Mouse (Mus musculus): ENCODE measurements around the gene Arhgap42. TPM values are rescaled to one million over a fixed set of nuclear protein-coding genes. Genes with fewer than 3 reads are reported as not detected.
A peak's percentile ranks its signal among the peaks of the same experiment; 100 is the strongest.

Arhgap42 gene
- total RNA-seq, 1 experiment from 2014 or later, result 0.27 TPM

DNA sequence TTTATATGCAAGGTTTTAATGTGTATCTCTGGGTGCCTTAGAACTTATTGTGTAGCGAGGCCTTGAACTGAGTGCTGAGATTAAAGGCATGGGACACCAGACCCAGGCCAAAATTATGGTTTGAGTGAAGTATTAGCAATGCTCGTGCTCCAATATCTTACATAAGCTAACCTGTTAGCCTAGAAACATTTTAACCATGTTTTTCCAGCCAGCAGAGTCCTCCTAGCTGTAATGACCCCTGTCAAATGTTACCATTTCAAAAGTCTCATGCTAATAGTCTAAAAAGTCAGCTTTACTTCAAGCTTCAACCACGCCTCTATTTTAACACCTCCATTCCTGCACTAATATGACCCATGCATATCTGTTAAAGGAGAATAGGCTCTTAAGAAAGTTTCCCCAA lies 84.3 kb downstream of the Arhgap42 start:
- ATAC-seq (replicated peaks; ENCODE audit: low read depth, poor library complexity, severe bottlenecking), result no peak

DNA sequence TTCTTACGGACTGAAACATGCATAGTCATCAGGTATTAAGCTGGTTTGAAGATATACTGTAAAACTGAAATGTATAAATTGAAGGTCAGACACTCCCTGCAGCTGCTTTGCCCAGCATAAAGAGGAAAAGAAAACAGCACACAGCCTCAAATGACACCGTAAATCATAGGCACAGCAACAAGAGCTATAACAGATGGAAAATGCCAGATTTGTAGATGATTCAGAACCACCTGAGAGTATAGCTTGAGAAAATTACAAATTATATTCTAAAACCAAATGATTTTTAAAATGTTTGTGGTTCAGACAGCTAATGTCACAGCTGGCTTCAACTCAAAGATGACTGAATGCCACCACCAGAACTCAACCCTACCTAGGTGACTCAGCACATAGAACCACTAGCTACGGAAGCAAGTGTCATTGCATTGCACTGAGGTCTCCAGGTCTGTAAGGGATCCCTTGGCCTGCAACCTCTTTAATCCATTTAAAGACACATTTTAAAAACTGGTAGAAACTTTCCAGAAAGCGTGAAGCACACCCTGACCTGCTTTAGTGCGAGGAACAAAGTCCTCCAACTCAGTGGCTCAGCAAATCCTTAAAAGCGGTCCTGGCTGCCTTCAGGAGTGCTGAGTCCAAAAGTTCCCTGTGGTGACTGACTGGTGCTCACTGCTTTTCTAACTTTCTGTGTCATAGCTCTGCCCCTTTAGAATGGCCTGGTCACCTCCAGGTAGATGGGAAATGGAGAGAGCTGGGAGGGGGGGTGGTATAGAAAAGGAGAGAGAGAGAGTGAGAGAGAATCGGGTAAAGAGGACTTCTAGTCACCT lies 94.4 kb downstream of the Arhgap42 start:
- peak; percentile 52; the same call in 1 of the 2 replicates for ATAC-seq (replicated peaks; ENCODE audit: low read depth, poor library complexity, severe bottlenecking)

DNA sequence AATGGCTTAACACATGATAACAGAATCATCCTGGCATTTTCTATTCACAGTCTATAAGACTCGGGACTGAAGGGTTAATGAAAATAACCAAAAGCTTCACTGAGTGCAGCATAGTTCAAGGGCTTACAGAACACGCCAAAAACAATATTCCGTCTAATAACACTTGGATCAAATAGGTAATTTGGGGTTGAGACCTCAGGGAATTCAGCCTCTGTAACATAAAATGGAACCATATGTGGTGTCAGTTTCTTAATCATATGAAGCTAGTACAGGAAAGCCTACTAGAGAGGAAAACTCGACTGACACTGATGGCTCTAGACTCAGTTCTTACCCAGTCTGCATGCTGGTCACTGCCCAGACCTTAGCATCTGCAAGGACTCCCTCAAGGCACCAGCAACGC lies 95.8 kb downstream of the Arhgap42 start:
- ATAC-seq (replicated peaks; ENCODE audit: low read depth, poor library complexity, severe bottlenecking), result no peak

DNA sequence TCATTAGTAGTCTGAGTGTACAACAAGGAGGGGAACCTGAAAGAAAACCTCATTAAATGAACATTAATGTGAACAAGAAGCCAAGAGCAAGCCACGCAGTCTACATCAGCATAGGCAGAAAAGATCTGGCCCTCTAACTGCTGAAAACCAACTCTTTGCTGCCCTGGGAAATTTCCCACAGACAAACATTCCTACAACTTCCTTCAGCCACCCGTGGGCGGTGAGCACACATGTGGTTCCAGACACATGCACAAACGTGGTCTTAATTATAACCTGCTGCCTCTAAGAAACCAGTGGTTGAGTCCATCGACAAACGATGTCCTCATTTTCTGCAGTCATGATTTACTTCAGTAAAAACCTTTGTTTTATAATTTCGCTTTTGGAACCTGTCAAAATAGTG lies 96.3 kb downstream of the Arhgap42 start:
- no peak for ATAC-seq (replicated peaks; ENCODE audit: low read depth, poor library complexity, severe bottlenecking)

DNA sequence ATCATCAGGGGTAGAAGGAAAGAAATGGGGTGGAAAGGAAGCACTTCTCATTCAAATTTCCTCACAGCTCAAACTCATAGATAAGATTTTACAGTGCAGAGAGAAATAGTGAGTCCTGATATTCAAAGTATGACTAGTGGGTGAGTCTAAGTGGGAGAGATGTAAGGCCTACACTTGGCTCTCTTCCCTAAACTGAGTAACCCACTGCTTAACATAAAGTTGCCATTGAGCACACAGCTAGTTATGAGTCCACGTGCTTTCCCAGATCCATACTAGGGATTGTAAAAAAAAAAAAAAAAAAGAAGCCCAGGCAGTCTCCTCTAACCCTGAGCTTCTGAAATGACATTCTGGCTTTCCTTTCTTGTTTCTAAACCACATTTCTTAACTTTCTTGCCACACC lies 96.8 kb downstream of the Arhgap42 start:
- no peak for ATAC-seq (replicated peaks; ENCODE audit: low read depth, poor library complexity, severe bottlenecking)

DNA sequence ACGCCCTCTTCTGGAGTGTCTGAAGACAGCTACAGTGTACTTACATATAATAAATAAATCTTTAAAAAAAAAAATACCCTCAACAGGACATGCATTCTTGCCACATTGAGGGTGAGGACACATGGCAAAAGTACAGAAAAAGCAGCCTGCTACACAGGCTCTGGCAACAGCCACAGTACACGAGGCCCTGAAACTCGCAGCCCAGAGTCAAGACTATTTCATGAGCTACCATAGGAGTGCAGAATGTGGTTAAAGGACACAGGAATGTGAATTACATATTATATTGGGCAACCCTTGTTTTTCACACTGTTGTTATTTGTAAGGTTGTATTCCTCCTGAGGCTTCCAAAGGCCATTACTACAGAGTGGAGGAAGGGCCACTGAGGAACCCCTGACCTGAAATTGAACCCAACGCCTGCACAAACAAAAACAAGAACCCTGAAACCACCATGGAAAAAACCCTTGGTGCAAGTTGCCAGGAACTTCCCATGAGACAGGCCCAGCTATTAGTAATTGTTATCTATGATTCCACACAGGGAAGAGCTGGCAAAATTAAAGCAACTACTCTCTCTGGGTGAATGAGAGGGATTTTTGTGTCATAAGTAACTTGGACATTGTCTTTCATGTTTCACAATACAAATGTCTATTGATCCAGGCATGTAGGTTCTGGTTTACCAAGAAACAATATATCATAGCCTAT lies 109.8 kb downstream of the Arhgap42 start:
- ATAC-seq (replicated peaks; ENCODE audit: low read depth, poor library complexity, severe bottlenecking), result no peak

DNA sequence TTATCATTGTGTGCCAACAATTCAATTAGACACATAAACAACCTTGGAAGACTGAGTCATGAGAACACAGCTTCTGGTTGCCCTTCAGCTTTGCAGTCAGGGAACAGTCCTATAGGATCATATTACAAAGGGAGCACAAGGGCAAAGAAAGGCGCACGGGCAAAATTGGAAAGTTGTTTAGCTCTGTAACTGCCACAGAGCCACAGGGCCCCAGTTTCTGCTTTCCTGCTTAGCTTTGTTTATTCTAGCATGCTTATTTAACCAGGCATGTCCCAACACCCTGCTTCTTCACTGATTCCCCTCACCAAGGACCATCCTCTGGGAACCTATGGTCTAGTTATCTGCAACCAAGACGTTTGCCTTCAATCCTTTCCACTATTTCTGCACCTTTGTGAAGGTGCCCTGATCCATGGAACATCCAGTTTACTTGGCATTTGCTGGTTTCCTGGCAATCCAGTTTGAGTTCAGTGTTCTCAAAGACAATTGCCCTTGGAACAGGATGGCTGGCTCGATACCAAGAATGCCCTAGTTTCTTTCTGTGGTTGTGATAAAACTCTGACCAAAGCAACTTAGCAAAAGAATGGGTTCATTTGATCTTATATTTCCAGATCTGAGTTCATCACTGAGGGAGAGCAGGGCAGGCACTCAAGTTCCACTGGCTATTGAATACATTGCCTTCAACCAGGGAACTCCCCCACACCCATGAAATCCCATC lies 111.7 kb downstream of the Arhgap42 start:
- ATAC-seq (replicated peaks; ENCODE audit: low read depth, poor library complexity, severe bottlenecking), result no peak

DNA sequence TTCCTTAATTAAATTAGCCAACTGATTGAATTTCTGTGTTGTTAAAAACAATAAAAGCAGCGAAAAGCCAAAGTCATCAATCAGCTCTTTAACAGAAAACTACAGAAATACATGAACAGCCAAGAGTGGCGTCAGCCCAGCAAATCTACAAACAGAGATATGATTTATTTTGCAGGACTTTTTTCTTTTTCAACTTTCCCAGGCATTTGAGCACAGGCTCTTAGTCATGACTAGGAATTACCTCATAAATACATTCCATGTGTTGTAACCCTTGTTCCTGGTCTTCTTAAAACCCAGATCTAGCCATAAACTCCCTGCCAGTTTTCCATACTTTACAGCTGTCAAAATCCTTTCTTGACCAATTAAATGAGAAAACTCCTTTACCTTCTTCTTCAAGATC lies 114.7 kb downstream of the Arhgap42 start:
- ATAC-seq (replicated peaks; ENCODE audit: low read depth, poor library complexity, severe bottlenecking), result no peak

DNA sequence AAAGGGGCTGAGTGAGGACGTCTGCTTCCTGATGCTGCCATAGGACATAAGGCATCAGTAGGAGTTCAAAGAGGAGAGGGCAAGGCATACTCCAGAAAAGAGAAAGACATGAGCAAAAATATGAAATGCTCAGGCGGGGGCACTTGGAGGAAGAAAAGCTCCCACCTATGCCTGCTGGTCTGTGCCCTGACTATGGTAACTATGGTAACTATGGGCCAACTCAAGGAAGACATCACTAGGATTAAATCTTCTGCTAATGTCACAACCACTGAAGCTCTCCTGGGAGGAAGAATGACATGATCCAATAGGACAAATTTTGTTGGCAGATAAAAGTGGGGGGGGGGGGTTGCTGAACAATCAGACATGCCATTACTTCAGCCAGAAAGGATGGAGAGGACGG lies 124.6 kb downstream of the Arhgap42 start:
- no peak for ATAC-seq (replicated peaks; ENCODE audit: low read depth, poor library complexity, severe bottlenecking)

DNA sequence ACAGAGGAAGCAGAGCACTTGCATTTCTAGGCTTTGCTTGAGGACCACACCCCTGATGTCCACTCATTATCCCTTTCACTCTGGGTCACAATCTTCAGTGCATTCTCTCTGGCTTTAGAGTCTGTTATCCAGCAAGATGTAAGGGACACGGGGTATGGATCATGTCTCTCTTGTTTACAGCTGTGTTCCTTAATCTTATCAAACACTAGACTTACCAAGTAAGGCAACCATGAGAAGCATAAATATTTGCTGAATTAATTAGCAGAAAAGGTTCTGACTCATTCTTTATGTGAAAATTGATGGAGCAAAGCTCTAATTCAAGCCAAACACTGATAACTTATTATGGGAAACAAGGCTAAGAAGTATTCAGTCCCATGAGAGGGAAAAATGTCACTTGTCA lies 125.1 kb downstream of the Arhgap42 start:
- no peak for ATAC-seq (replicated peaks; ENCODE audit: low read depth, poor library complexity, severe bottlenecking)

DNA sequence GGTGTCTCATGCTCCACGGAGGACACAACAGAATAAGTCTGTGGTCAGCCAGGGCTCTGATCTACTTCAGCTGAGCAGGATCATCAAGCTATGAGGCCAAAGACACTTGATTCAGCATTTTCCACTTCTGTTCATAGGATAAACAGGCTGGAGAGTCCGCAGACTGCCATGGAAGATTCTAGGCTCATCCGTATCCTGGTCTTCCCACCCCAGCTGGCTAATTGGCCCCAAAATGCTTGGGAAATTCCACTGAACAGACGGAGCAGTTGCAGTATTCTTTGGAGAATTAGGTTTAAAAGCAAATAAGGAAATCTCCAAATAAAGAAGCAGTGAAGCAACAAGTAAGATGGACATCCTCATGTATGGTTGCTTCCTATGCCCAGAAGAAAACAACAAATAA lies 126.0 kb downstream of the Arhgap42 start:
- ATAC-seq (replicated peaks; ENCODE audit: low read depth, poor library complexity, severe bottlenecking), result no peak

DNA sequence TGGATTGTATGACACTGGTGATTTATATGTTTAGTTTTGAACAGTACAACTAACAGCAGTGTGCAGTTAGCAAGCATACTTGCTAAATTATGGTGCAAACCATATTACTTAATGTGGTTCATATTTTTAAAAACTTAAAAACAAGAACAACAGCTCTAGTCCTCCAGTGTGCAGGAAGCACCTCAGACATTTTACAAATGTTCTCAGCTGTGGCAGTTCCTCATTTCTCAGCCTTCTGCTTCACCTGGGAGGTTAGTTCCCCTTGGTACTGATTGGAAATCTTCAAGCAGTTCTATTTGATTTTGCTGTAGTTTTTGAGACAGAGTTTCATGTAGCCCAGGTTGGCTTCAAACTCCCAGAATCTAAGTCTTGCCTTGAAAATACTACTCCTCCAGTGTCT lies 131.2 kb downstream of the Arhgap42 start:
- ATAC-seq (replicated peaks; ENCODE audit: low read depth, poor library complexity, severe bottlenecking), result 0 out of 2 replicates have a peak, but pooled peaks have one; percentile 15

DNA sequence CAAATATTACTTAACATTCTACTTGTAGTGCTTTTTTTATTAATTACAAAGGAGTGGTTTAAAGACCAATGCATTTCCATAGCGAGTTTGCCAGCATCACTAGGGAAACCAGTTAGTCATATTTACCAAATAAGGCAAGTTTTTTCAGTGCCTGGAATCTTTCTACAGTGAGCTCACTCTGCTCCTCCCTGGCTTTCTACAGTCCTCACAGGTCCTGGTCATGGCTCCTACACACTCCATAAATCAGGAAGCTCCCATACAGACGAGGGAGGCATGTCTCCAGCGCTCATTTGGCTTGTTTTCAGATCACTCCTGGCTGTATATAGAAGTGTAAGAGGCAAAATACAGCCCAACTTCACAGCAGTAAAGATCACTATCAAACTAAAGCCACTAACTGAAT lies 134.1 kb downstream of the Arhgap42 start:
- no peak for ATAC-seq (replicated peaks; ENCODE audit: low read depth, poor library complexity, severe bottlenecking)

DNA sequence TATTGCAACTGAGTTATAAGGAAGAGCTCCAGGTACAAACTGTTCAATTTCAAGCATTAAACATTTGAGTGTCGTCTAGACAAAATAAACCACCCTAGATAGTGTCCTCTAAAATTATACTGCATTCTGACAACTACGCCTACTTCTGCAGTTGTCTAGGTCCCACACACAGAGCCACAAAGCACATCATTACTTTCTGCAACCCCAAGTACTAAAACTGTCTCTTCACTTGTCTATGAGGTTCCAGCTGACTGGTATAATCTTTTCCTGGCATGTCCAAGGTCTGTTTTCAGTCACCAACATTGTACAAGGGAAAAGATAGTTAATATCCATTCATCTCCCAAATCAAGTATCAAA lies 136.8 kb downstream of the Arhgap42 start:
- no peak for ATAC-seq (replicated peaks; ENCODE audit: low read depth, poor library complexity, severe bottlenecking)

DNA sequence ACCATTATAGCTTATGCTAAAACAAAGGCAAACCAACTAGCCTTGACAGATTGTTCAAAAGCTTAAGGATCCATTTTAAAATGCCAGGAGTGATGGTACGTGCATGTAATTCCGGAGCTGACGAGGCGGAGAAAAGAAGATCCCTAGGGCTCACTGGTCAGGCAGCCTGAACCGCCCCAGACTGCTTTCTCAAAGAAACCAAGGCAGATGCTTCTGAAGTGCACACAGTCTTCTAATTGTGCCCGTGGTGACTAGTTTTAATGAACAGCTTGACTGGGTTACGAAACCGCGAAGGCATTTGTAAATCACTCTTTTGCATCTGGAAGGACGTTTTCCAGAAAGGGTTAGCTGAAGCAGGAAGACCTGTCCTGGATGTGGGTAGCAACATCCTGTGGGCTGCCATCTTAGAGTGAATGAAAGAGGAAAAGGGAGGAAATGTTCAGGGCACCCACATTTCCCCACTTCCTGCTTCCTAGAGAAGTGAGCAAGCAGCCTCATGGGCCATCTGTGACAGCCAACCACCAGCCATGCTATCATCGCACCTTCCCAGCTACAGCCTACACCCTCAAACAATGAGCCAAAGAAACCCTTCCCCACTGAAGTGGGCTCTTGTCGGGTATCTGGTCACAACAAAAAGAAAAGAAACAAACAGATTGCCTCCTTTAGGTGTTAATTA lies 137.3 kb downstream of the Arhgap42 start:
- no peak for ATAC-seq (replicated peaks; ENCODE audit: low read depth, poor library complexity, severe bottlenecking)

DNA sequence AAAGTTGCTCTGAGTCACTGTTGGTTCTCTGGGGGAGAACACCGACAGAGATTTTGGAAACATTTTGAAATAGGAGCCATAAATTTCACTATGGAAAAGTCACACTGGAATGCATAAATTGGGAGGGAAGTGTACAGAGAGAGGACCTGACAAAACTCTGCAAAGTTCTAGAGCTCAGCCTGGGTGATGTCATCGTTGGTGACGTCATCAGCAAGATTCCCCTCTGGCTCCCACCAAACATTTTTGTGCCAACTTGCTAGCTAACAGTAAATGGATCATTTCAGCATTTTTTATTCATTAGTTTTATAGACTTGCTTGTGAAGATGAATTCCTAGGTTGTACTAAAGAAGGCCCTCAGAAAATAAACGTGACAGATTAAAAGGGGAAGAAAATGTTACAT lies 137.8 kb downstream of the Arhgap42 start:
- no peak for ATAC-seq (replicated peaks; ENCODE audit: low read depth, poor library complexity, severe bottlenecking)

DNA sequence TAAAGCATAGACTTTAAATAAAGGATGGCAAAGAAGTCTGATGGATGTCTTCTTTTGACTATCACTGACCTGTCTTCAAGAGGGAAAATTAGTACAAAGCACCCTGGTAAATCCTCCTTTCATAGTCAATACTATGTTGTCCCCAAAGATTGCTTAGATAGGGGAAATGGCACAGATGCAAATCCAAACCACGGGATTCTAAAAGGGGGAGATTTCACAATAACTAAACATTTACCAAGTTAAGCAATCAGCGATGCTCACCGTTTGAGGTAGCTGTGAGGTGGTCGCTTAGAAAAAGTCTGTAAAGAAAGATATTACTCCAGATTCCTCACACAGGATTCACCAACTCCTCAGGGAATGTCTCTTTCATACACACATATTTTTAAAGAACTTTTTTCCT lies 141.1 kb downstream of the Arhgap42 start:
- 0 out of 2 replicates have a peak, but pooled peaks have one; percentile 32 for ATAC-seq (replicated peaks; ENCODE audit: low read depth, poor library complexity, severe bottlenecking)

DNA sequence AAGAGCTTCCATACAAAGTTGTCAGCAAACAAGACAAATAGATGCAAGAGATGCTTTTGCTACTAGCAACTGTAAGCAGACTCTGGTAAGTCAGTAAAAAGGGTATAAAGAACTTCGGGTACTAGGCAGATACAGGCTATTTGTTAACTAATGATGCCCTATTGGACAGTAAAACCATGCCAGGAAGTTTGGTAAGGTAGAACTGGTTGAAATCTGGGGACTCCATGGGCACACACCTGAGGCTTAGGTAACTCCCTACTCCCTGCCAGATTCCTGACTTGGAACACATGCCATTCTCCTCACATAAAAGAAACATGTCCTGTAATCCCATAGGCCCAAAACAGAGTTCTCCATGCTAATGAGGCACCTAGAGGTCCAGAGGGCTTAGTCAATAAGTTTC lies 142.1 kb downstream of the Arhgap42 start:
- ATAC-seq (replicated peaks; ENCODE audit: low read depth, poor library complexity, severe bottlenecking), result no peak

DNA sequence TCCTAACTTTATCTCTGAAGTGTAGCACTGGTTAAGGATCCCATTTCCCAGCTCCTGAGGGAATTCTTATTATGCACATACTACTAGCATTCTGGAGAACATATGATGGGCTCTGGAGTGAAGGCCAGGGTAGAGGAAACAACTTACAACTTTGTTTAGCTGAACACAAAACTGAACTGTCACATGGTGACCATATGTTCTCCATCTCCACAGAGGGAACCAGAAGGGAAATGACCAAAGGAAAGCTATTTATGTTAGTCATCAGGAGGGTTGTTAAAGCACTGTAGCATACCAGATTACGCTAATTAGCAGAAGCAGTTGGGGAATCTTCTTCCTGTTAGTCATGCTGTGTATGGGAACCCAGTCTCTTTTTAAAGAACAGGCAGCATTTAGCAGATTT lies 145.8 kb downstream of the Arhgap42 start:
- no peak for ATAC-seq (replicated peaks; ENCODE audit: low read depth, poor library complexity, severe bottlenecking)

DNA sequence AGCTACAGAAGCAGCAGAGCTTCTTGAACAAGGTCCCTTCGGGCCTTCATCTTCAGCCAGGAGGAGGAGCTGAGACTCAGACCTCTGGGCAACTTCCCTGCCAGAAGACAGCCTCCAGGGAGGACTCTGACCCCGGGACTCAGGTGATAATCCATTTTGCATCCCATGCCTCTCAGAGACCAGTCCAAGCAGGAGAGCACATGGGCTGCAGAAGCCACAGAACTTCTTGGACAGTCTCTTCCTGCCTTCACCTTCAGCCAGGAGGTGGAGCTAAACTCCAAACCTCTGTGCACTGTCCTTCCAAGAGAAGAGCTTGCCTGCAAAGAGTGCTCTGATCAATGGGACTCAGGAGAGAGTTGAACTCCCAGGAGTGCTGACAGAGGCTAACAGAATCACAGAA lies 155.5 kb downstream of the Arhgap42 start:
- no peak for ATAC-seq (replicated peaks; ENCODE audit: low read depth, poor library complexity, severe bottlenecking)

DNA sequence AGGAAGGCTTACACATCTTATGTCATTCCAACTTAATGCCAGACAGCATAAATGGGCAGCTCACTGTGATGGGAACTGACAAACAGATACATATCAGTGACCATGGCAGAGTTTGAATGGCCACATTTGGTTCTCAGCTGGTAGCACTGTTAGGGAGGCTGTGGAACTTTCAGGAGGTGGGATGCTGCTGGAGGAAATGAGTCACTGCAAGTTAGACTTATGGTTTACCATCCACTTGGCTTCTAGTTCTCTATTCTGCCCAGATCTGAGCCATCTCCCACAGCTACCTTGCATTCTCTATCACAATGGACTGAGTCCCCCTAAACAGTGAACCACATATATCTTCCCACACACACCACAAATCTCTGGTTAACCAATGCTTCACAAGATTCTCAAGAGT lies 186.0 kb downstream of the Arhgap42 start:
- ATAC-seq (replicated peaks; ENCODE audit: low read depth, poor library complexity, severe bottlenecking), result no peak

Measured in common myeloid progenitor, adult 5-6 weeks (primary cell).